Mouse (Mus musculus) left cerebral cortex, adult 8-10 months (tissue): ENCODE measurements around the gene Osbpl3. TPM values are rescaled to one million over a fixed set of nuclear protein-coding genes. Genes with fewer than 3 reads are reported as not detected.

Experiments used
- DNase-seq, 2 experiments: peaks; one replicate each; pipeline ENCODE4 v3.0.0; 2022; ENCODE audit warnings: low spot score in 2 of 2
- total RNA-seq, 4 experiments: library from RNA; stranded (reverse); gene quantifications; 2 replicates each; pipeline ENCODE4 v1.2.4; 2022

The Osbpl3 gene
- total RNA-seq, 4 experiments from 2014 or later, result 31.7 to 34.6 (median 33.9) TPM

GRCm38 (mm10) chr6:50377742-50378720, 78.0 kb downstream of the Osbpl3 start:
- DNase-seq, result peak in 1 of 2 experiments; percentile 66

GRCm38 (mm10) chr6:50376684-50377083, 79.3 kb downstream of the Osbpl3 start:
- no peak for DNase-seq

- DNase-seq, result no peak
Measured at GRCm38 (mm10) chr6:50372516-50373424, 83.2 kb downstream of the Osbpl3 start.

GRCm38 (mm10) chr6:50371501-50372086, 84.4 kb downstream of the Osbpl3 start:
- DNase-seq, result no peak

GRCm38 (mm10) chr6:50368502-50369292, 87.3 kb downstream of the Osbpl3 start:
- DNase-seq, result no peak

GRCm38 (mm10) chr6:50367836-50368235, 88.2 kb downstream of the Osbpl3 start:
- DNase-seq, result no peak

DNA sequence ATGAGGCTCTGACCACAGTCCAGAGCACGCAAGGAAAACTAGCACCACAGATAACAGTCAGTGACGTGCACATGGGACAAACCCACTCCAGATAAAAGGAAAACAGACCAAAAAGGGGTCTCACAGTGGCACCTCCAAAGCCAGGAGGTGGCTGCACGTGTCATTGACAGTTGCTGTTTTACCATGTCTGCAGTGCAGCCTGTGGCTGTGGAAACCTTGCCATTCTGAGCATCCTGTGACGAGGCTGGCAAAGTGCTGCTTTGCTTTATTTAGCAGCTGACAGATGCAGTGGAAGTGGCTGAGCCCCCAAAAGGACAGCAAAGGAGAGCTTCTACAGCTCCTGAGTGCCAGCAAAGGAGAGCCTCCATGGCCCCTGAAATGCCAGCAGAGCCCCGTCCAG, 89.3 kb downstream of the Osbpl3 start:
- peak in 1 of 2 experiments; percentile 73 for DNase-seq

DNA sequence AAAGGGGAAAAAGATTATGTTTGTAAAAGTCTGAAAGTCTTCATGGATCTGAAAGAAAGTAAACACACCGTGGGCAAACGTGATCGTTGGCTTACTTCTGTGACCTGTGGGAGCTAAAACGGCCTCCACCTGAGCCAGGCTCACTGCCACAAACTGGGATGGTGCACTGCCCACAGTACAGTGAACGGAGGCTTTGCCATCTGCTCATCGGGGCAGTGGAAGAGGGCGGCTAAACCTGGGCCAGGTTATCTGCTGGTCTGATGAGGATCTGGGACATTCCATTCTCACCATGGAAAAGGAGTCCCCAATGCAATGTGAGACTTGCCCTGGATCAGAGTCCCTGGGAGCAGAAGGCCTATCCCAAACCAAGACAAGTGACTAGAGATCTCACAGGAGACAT, 89.7 kb downstream of the Osbpl3 start:
- no peak for DNase-seq

- no peak for DNase-seq
Measured at GRCm38 (mm10) chr6:50364364-50364763, 91.6 kb downstream of the Osbpl3 start.

- DNase-seq, result no peak
Measured at GRCm38 (mm10) chr6:50363385-50363784, 92.6 kb downstream of the Osbpl3 start.

DNA sequence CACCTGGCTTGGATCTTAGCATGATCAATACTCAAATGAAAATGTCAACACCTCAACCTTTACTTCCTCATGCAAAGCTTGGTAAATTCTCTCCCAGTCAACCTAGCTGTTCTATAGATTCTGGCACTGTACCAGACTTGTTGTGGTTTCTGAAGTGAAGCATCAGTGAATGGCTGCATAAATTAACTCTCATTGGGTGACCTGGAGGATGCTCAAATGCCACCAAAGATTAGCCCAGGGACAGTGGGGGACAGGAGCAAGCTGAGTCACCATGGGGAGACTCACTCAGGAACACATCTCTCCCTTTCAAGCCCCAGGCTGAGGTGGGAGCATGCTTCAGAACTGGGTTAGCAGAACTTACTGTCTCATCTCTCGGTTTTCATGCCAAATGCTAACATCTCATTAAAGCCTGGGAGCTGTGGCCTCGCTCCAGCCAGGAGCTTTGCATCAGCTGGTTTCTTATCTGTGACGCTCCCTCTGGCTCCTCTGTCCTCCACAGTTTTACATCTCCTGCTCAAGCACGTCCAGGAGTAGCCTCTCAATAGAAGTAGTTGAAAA, 93.2 kb downstream of the Osbpl3 start:
- no peak for DNase-seq

GRCm38 (mm10) chr6:50362196-50362595, 93.8 kb downstream of the Osbpl3 start:
- DNase-seq, result no peak

- peak in 1 of 2 experiments; percentile 70 for DNase-seq
Measured at GRCm38 (mm10) chr6:50358104-50358679, 97.8 kb downstream of the Osbpl3 start.

DNA sequence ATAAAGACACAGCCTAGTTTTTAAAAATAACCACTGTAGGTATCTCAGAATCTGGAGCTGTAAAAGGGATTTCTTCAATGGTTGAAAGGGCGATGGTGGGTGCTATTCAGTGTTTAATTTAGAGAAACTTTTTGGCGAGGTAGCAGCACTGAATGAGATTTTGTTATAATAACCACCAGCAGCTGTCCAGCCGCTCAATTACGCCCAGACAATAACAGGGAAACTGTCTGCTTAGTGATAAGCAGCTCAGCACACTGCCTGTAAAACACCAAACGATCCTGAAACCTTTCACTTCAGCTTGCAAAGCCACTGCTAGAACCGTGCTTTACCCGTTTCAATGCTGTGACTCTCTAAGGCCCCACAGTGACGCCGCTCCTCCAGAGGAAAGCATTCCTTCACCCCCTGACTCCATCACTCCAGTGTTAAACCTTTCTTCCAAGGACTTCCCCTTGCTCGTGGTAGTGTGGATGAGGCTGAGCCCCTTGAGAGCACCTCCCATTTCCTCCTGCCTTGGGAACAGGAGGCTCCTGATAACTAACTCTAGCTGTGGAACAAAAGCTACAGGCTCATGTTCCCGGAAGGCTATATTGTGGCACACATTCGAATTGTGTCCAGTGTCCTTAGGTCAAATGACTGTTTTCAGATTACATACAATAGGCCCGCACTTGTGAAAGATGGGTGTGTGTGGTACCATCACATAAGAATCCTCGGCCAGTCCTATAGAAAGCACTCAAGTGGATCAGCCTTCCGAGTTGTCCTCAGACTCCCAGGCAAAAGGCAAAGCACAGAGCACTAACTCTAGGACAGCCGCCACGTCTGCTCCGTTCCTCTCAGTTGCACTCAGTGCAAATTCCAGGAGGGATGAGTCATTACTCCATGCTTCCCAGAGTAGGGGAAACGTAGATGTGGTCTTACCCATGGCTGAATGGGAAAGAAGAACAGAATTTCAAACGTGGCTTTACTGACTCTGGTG, 101.0 kb downstream of the Osbpl3 start:
- no peak for DNase-seq

DNA sequence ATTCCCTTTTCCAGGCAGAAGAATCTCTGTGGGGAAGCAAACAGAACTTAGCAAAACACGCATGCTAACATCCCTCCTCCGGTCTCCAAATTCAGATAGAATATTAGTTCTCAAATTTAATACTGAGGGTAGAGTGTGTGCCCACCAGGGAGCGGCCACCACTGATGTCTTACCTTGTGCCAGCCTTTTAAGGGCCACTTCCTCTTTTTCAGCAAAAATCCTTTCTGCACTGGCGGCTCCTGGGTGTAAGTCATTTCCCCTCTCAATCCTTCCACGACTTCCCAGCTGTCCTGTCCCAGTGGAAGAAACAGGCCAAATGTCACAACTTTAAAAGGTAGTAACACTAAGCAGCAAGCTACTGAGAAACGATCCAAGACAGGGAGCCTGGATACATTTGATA, 103.2 kb downstream of the Osbpl3 start:
- DNase-seq, result no peak

DNA sequence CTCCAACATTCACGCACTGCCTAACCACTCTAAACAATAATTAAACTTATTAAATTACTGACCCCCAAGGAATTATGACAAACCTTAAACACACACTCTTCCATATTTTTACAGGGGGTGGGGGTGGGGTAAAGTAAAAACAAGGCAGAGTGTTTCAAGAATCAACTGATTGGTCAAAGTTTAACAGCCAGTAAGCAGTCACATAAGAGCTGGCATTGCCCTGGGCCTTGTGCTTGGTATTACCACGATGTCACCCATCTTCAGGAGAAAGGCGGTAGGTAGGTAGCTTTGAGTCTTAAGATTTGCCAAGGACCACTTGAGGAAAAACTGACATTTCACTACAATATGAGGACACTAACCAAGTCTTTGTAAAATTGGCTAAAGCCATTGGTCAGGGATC, 105.1 kb downstream of the Osbpl3 start:
- no peak for DNase-seq

DNA sequence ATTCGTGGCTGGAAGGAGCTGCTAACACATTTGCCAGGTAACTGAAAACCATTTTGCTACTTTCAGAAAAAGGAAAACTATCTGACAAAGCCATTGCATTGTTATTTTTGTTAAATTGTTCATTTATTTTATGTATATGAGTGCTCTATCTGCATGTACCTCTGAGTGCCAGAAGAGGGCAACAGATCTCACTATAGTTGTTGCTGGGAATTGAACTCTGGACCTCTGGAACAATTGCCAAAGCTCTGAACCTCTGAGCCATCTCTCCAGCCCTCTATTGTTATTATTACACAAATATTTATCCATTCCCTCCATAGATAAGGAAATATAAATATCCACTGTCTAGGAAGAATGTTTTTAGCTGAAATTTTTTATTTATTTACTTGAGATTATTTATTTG, 107.4 kb downstream of the Osbpl3 start:
- DNase-seq, result no peak

- no peak for DNase-seq
Measured at GRCm38 (mm10) chr6:50346204-50346603, 109.8 kb downstream of the Osbpl3 start.
